Mouse (Mus musculus) brain, adult 2 months (tissue): ENCODE results near the gene Lyg1.
A peak's percentile ranks its signal among the peaks of the same experiment; 100 is the strongest.

Experiments used
- DNase-seq: peaks from one replicate; pipeline ENCODE4 v3.0.0; 2011; ENCODE audit warnings: low read depth, low spot score

The Lyg1 gene

DNA sequence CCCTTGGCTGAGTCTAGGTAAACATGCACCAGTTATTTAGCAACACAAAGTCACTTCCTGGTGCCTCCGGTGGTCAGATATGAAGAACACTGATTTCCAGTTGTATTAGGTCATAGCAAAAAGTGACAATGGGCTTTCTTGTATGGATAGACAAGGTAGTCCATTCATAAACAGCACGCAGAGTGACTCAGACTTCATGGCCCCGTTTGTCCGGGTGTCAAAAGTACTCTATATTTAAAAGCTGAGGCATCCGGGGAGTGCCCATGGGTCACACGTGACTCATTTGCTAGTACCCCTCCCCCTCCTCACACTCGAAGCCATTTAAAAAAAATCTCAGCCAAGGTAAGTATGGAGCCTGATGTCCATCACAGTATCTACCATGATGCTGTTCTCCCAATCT lies 2.8 kb downstream of the Lyg1 start:
- no peak for DNase-seq

DNA sequence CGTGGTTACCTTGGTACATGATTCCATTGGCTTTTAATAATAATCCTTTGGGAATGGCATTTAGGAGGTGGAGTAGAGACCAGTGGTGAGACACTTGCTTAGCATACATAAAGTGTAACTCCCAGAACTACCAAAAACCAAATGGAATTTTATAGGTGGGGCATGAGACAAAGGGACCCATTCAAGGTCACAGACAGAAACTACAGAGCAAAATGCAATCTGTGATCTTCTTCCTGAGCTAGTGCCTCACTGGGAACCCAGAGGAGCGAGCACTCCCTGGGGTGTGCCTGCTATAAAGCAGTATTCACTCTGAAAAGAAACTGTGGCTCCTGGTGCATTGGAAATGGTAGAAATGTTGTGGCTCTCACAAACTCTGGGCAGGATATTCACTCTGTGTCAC lies 8.7 kb downstream of the Lyg1 start:
- no peak for DNase-seq

DNA sequence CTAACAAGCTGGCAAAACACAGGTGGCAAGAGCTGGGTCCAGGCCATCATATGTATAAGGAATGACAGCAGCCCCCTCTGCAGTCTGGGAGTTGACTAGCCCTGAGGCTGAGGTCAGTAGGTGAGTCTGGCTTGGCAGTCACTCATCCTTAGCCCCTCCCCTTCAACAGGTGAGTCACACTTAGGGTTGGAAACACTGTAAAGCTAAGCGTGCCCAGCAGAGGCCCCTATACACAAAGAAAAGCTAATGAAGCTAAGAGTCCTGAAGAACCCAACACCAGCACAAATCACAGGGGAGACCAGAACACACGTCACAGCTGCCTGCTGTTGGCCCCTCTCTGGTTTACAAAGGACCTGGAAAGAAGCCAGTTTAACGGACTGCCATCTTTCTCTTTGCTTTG lies 25.8 kb downstream of the Lyg1 start:
- peak; percentile 42 for DNase-seq

DNA sequence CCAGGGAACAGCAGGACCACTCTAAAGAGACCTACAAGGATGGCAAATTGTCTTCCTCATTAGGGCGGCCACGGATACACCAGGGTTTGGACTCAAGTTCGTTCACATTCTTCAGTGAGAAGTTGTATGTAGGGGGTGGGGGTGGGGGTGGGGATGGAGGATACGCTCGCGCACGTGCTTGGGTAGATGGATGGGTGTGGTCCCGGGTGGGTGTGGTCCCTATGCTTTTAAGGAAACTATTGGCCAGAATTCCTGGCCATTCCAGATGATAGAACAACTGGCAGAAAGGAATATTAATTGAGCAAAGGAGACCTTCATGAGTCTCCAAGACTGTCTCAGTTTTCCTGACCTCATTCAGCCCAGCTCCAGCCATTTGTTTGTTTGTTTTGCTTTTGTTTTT lies 31.6 kb downstream of the Lyg1 start:
- DNase-seq: no peak

DNA sequence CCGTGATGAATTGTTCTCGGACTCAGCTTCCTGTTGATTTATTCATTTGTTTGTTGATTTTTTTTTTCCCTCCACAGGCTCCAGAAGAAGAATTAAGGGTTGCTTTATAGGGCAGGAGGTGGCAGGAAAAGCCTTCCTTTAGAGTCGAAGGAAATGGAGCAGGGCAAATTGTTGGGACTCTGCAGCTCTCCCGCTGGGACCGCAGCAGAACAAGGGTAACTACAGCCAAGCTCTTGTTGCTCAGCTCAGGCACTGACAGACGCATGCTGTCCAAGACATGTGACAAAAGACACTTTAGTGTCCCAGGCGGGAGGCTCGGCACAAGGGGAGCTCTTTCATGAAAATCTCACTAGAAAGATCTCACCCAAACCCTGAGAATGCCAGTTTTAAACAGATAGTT lies 35.0 kb downstream of the Lyg1 start:
- peak; percentile 59 for DNase-seq

DNA sequence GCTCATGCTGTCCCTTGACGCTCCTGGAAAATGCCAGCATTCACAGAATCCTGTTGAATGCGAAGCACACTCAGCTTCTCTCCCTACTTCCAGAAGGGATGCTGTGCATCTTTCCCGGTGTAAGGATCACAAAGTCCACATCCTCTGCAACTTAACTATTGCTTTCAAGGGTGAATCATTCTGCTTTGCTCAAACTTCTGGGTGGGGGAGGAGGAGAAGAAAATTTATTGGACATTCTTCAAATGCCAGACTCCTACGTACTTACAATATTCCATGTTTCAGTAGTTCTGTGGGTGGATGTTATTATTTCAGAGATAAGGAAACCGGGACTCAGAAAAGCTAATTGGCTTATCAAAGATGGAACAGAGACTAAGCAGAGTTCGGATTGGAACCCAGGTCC lies 39.5 kb downstream of the Lyg1 start:
- DNase-seq: peak; percentile 38

DNA sequence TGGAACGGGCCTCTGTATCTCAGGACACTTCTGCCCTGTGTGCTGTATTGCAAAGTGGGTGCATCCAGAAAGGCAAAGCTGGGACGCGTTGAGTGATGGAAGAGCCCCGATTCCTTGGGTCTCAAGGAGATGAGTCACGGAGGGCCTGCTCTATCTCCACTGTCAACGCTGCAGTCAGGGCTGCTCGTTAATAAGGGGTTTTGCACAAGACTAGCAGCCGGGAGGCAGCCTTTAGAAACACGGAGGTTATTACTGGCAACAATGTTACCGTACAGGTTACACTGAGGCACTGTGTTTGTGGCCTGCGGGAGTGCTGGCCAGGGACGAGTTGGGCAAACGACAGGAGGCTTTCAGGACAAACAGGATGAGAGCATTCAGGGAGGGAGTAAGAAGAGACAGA lies 39.9 kb downstream of the Lyg1 start:
- peak; percentile 19 for DNase-seq

DNA sequence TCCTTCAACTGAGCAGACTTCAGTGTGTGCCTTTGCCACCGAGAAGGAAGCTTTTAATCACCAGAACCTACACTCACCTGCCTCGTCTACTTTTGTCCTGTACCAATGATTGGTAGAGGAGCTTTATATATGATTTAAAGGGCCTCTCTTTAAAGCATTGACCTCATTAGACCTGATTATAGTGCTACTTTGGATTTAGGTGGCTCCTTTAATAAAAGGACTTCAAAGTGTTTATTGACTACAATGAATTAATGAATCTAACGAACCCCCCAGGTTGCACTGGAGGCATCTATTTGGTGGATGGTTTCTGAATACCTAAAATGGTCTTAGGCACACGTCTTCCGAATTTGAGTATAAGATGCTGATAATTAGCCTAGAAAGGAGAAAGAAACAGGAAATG lies 41.2 kb downstream of the Lyg1 start, which contains the start of gene Lyg2:
TSS of gene Lyg2 (minus strand) at position 101 of the 400 bp plus-strand sequence.
- no peak for DNase-seq

DNA sequence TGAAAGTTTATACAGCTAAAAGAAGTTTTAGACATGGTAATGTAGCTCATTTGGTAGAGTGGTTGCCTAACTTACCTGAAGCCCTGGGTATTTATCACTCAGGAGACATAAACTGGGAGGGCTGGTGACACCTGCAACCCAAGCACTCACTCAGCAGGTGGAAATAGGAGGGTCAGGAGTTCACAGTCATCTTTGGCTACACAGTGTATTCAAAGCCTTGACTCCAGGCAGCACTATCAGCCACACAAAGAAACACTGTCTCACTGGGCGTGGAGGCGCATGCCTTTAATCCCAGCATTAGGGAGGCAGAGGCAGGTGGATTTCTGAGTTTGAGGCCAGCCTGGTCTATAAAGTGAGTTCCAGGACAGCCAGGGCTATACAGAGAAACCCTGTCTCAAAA lies 44.8 kb downstream of the Lyg1 start:
- DNase-seq: no peak

DNA sequence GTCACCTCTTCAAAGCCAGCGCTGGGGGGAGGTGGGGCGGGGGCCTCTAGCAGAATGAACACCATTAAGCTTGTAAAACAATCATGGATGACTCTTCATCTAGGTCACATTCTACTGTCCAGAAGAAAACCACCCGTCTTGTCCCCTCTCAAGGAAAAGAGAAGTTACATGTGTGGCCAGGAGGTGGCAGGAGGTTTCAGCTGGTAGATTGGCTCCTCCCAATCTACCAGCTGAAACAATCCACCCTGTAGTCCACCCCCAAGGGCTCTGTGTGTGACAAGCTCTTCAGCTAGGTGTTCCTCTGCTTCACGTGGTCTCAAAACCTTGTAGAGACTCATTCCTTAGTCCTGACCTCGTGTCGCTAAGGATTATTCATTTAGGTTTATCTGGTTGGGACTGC lies 54.4 kb downstream of the Lyg1 start:
- peak; percentile 58 for DNase-seq

DNA sequence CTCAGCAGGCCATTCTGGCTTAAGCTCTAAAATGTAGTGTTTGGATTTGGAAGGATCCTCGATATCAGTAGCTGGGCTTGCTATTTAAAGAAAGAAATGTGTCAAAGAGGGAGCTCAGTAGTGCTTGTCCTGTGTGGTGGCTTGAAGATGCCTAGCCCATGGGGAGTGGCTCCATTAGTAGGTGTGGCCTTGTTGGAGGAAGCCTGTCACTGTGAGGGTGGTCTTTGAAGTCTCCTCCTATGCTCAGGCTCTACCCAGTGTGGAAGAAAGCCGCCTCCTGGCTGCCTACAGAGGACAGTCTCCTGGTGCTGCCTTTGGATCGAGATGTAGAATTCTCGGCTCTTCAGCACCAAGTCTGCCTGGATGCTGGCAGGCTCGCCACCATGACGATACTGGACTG lies 57.3 kb downstream of the Lyg1 start:
- peak; percentile 11 for DNase-seq

DNA sequence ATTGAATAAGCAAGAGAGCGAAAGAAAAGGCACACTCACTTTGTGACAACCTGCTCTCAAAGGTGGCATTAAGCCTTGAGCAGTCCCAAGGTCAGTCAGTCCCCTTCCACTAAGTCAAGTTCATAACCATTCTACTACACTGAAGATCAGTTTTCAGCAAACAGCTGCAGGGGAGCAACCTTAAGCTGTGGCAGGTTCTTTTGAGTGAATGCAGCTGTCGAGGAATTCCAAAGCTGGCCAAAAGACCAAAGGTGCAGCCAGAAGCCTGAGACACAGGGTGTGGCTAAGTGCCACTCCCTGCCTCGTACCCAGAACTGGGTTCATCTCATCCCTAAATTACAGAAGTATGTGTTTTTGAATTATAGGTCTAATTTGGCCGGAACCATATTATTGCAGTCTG lies 57.7 kb downstream of the Lyg1 start:
- no peak for DNase-seq
